Mouse (Mus musculus) embryonic fibroblast, embryonic 13.5 days (primary cell): ENCODE data around the gene Fam228b. TPM values are rescaled to one million over a fixed set of nuclear protein-coding genes. Genes with fewer than 3 reads are reported as not detected.

Experiments used
- H3K27ac ChIP-seq: 2 replicates; pipeline ENCODE4 v1.5.1; 2012; ENCODE audit warnings: low read length, control low read depth, inconsistent platforms; ENCODE audit not compliant: insufficient read depth
- H3K4me1 ChIP-seq: 2 replicates; pipeline ENCODE4 v1.6.1; 2011; ENCODE audit warnings: low read length; ENCODE audit not compliant: control insufficient read depth, insufficient read depth
- H3K4me3 ChIP-seq: 2 replicates; pipeline ENCODE4 v1.5.1; 2011; ENCODE audit warnings: mild to moderate bottlenecking, control low read depth, low read length; ENCODE audit not compliant: insufficient read depth
- CTCF ChIP-seq: IDR thresholded peaks from 2 replicates; pipeline ENCODE4 v1.5.1; 2011; ENCODE audit warnings: mild to moderate bottlenecking, control low read depth, low read length, moderate library complexity, borderline replicate concordance; ENCODE audit not compliant: insufficient read depth
- POLR2A ChIP-seq: IDR thresholded peaks from 2 replicates; pipeline ENCODE4 v1.6.1; 2011; ENCODE audit warnings: low read depth, mild to moderate bottlenecking, control low read depth, low read length, moderate library complexity
- polyA plus RNA-seq: library from polyadenylated mRNA; stranded (reverse); fragments of >200 nt; gene quantifications from 2 replicates; pipeline ENCODE4 v1.2.4, GENCODE M21; 2011; ENCODE audit warnings: low read depth; ENCODE audit not compliant: missing spikeins, insufficient read length

The Fam228b gene
- polyA plus RNA-seq, 1 experiment: 2.8 TPM

GRCm38 (mm10) chr12:4738031-4738576, 31.0 kb downstream of the Fam228b start, which contains the start of gene Fam228a:
Gene Fam228a, minus strand, starts transcription at chr12:4738430.
- no peak for TF ChIP-seq POLR2A
- no peak for TF ChIP-seq CTCF
- Histone ChIP-seq H3K27ac (no peak within 1 kb of the TSS), H3K4me3 (no peak within 1 kb of the TSS), H3K4me1 (no peaks in the 10 kb centered on the region)

GRCm38 (mm10) chr12:4732332-4732731, 36.7 kb downstream of the Fam228b start:
- Histone ChIP-seq H3K4me1 (no peaks in the 10 kb centered on the region), H3K4me3 (no peak overlapping the region)
- TF ChIP-seq POLR2A (no peak), CTCF (no peak)

GRCm38 (mm10) chr12:4731629-4732028, 37.4 kb downstream of the Fam228b start:
- no peaks in the 10 kb centered on the region for H3K4me1 ChIP-seq
- TF ChIP-seq CTCF (no peak), POLR2A (no peak)
- no peak overlapping the region for H3K4me3 ChIP-seq
- H3K27ac ChIP-seq: no peak overlapping the region

More at GRCm38 (mm10) chr12:4732332-4732731, 36.7 kb downstream of the Fam228b start:
- no peak overlapping the region for H3K27ac ChIP-seq

- no peak overlapping the region for H3K4me3 ChIP-seq
- H3K4me1 ChIP-seq: no peaks in the 10 kb centered on the region
- no peak overlapping the region for H3K27ac ChIP-seq
- TF ChIP-seq CTCF (no peak), POLR2A (no peak)
Measured at GRCm38 (mm10) chr12:4729165-4729564, 39.9 kb downstream of the Fam228b start.

DNA sequence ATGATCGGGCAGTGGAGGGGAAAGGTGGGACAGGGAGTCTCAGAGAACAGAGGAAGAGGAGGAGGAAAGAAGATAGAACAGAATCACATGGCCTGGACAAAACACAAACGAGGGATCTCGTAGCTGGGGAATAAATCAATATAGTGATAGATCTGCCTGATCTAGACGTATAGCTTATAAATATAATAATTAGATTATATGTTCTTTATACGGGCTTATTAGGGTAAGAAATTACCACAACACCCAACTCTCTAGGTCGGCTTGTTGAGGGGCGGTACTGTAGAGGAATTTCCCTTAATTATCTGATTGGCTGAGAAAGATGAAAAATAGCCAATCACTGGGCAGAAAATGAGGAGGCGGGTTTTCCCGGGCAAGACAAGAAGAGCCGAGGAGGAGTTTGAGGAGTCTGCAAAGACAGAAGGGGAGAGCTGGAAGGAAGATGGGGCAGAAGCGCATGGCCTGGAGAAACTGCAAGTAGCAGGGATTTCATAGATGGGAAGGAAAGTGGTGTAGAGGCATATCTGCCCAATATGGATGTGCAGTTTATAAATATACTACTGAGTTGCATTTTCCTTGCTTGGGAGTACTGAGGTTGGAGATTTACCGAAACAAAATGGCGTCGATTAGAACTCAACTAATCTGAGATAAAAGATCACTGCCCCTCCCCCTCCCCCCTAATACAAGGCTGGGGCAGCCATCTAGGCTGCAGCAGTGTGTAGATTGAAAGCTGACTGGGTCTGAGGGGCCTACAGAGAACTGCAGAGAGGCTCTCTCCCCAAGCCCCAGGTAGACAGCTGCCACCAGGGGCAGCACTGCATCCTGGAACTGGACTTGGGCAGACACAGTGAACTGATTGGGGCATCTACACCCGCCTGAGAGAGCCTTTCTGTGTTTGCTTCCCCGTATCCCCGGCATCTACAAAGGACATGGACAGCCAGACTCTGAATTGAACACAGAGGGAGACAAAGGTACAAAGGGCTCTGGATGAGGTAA, 49.0 kb downstream of the Fam228b start:
- TF ChIP-seq CTCF (no peak), POLR2A (no peak)
- Histone ChIP-seq H3K27ac (no peak overlapping the region), H3K4me1 (no peaks in the 10 kb centered on the region), H3K4me3 (no peak overlapping the region)

GRCm38 (mm10) chr12:4719066-4719761, 49.9 kb downstream of the Fam228b start:
- TF ChIP-seq CTCF: no peak
- no peak for TF ChIP-seq POLR2A

GRCm38 (mm10) chr12:4717417-4717816, 51.6 kb downstream of the Fam228b start:
- H3K4me1 ChIP-seq: no peaks in the 10 kb centered on the region
- TF ChIP-seq CTCF (no peak), POLR2A (no peak)
- H3K27ac ChIP-seq: no peak overlapping the region
- no peak overlapping the region for H3K4me3 ChIP-seq

More at GRCm38 (mm10) chr12:4719066-4719761, 49.9 kb downstream of the Fam228b start:
- Histone ChIP-seq H3K27ac (no peak overlapping the region), H3K4me1 (no peaks in the 10 kb centered on the region), H3K4me3 (no peak overlapping the region)

- H3K4me1 ChIP-seq: no peaks in the 10 kb centered on the region
- H3K27ac ChIP-seq: no peak overlapping the region
- no peak overlapping the region for H3K4me3 ChIP-seq
- TF ChIP-seq POLR2A (no peak), CTCF (no peak)
Measured at GRCm38 (mm10) chr12:4715606-4716005, 53.5 kb downstream of the Fam228b start.

DNA sequence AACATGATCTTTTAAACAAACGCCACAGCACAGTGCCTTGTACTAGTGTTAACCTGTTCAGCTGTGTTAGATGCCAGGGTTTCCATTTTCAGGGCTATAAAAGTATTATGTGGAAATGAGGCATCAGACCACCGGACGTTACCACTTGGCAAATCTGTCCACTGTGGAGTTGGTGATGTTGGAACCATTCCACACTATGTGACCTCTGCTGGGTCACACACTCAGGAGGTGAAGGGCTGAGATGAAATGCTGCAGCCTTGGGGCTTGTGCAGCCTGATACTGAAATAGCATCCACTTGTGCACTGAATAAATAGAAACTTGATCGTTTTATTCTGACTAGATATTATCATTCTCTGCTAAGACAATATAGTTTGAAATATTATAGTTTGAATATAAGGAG, 55.7 kb downstream of the Fam228b start:
- Histone ChIP-seq H3K27ac (no peak overlapping the region), H3K4me3 (no peak overlapping the region), H3K4me1 (no peaks in the 10 kb centered on the region)
- TF ChIP-seq POLR2A (no peak), CTCF (no peak)

GRCm38 (mm10) chr12:4709926-4710325, 59.1 kb downstream of the Fam228b start:
- H3K27ac ChIP-seq: no peak overlapping the region
- H3K4me3 ChIP-seq: no peak overlapping the region
- H3K4me1 ChIP-seq: no peaks in the 10 kb centered on the region
- TF ChIP-seq POLR2A (no peak), CTCF (no peak)
